Mouse (Mus musculus): Measurements from ENCODE around the gene S100a2.

GRCm38 (mm10) chr3:90540904-90541303 is 49.1 kb upstream of the S100a2 start:
- TF ChIP-seq CTCF (IDR thresholded peaks at IDR 0.05; ENCODE audit: low read depth, low read length) (no peak), POLR2A (IDR thresholded peaks at IDR 0.05; ENCODE audit: extremely low read depth, insufficient read depth, low read length) (no peak)

All from liver, adult 2 months (tissue).